Mouse (Mus musculus): ENCODE results near the gene Mex3d.
"Not testable (repeated sequence)": the region's sequence is repeated elsewhere in the genome, so short reads cannot be mapped to it uniquely, and the experiment has no call there.

Mex3d gene

DNA sequence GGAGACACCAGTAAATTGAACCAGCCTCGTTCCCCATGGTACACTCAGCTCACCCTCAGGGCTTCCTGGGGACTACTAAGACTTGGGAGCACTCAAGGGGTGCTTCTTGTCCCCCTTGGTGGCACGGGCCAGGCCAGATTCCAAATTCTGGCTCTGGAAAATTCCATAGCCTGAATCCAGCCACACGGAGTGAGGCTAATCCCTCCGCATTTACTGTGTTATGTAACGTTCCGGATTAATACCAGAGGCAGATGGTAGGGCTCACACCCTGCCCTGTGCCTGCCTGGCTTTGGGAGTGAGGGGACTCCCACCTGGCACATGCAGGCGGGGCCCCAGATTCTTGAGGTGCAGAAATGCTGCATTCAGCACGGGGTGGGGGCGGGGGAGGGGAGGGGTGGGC, 32.0 kb downstream of the Mex3d start:
- DNase-seq (ENCODE audit: low spot score): no peak

DNA sequence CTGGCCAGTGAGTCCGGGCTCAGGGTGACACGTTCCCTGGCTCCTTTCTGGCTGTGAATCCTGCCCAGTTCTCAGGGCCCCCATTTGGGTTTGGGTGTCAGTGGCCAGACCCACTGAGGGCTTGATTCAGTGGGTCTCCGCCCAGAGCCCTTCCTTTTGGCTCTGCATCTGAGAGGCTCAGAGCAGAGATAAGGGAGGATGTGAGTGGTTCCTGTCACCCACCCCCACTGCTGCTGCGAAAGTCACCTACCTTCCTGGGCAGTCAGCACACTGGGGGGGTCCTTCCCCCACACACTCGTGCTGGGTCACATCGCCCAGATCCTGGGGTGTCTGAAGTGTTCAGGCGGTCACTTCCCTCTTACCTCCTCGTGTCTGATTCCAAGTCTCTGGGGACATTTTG, 34.7 kb downstream of the Mex3d start:
- no peak for DNase-seq (ENCODE audit: low spot score)

DNA sequence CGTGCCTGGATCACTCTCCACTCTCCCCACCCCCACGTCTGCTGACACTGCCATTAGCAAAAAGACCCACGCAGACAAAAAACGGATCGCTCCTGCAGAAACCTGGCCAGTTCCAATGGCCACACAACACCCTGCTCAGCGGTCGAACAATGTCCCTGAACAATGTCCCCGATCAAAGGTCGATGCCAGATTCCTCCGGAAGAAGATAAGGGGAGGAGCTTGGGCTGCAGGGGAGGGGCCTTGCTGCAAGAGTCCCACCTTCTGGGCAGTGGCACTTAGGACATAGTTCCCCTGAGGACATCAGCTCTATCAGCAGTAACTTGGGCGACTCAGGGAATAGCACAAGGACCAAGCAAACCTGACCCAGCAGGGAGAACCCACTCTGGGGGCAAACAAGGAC, 35.6 kb downstream of the Mex3d start:
- DNase-seq (ENCODE audit: low spot score): no peak

DNA sequence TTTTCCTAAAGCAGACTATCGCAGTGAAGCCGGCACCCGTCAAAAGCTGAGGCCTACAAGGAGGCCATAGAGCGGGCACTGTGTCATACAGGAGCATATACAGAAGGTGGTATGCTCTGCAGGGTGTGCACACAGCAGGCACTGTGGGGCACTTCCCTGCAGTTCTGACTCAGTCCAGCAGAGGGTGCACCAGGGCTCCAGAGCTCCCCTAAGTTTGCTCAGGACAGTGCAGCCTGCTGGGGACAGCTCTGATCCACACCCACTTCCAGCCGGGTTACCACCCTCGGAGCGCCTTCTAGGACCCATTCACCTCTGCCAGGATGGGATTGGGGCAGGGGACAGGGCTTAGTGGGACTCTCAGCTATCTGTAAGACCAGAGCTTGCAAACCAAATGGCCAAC, 37.2 kb downstream of the Mex3d start:
- DNase-seq (ENCODE audit: low spot score): peak; percentile 96

DNA sequence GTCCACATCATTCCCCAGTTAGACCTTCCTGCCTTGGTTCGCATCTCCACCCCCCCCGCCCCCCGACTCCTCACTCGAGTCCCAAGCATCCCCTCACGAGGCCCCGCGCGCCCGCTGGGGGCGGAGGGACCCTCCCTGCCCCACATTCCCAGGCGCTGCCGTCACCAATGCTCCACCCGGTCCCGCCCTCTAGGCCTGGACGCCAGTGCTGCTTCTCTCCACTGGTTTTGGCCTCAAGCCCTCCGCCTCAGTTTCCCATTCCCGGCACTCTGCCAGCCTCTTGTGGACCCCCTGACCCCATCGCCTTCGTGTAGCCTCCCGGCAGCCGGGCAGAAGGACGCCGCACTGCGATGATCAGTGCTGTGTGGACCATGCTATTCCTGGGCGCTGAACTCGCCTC, 38.5 kb downstream of the Mex3d start:
- peak; percentile 53 for DNase-seq (ENCODE audit: low spot score)

DNA sequence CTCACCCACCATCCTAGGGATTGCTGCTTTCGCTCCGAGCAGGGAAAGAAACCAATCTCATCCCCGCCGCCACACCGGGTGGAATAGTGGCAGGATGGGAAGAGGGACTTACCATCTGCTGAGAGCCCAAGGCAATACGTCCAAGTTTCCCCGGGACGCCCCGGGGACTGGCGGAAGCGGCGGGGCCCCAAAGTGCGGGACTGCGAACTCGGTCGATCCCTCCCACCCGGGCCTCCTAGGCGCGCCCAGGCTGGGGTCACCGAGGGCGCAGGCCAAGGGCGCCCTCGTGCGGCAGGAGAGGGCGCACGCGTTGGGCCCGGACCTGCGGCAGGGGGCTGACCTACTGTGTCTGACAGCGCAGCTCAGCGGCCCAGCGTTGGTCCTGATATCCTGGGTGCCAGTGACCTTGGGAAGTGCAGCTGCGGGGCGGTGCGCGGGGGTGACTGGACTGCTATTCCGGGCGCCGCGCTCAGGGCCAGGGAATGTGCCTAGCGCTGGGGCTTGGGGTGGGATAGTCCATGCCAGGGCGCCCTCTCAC, 39.1 kb downstream of the Mex3d start, which contains the start of gene Adamtsl5:
Gene Adamtsl5 (minus strand): TSS at position 169 of the 538 bp plus-strand sequence.
- peak; percentile 78 for DNase-seq (ENCODE audit: low spot score)

DNA sequence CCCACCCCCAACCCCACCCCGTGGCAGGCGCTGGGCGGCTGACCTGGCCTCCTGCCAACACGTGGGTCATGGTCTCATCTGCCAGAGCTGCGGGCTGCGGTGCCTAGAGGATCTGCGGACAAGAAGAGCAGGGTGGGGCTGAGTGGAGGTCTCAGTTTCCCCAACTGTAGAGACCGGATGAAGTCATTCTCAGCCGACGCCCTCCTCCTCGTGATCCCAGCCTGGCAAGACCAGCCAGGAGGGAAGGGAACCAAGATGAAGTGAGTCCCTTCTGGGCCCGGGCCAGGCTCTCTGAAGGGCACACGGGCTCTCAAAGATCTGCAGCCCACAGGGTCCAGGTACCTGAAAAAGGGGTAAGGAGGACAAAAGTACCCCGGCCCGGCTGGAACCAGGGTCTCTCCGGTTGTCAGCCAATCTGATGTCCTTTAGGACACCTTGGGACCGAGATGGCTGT, 39.9 kb downstream of the Mex3d start:
- no peak for DNase-seq (ENCODE audit: low spot score)

DNA sequence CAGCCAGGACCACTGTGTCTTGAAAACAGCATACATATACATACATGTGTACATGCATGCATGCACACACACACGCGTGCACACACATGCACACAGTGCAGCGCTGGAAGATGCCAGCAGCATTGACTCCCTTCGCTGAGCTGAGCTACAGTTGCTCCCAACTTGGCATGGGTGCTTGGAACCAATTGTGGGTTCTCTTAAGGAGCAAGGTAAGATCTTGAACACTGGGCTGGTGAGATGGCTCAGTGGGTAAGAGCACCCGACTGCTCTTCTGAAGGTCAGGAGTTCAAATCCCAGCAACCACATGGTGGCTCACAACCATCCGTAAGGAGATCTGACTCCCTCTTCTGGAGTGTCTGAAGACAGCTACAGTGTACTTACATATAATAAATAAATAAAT, 41.5 kb downstream of the Mex3d start:
- DNase-seq (ENCODE audit: low spot score): not testable (repeated sequence)

DNA sequence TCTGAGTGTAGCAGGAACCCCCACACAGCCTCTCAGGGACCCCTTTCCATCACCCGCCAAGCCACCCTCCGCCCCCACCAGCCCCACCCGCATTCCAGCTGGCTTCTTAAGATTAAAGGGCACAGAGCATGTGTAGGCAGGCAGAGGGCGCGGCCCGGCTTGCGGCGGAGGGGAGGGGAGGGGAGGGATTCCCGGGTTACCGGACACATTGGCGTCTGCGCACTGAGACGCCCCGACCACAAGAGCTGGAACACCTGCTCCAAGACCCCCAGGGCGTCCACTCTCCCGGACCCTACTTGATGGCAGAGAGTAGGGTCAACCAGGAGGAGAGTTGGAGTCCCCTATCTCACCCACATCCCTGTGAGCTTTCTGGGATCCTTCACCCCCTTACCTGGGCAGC, 42.3 kb downstream of the Mex3d start:
- no peak for DNase-seq (ENCODE audit: low spot score)

DNA sequence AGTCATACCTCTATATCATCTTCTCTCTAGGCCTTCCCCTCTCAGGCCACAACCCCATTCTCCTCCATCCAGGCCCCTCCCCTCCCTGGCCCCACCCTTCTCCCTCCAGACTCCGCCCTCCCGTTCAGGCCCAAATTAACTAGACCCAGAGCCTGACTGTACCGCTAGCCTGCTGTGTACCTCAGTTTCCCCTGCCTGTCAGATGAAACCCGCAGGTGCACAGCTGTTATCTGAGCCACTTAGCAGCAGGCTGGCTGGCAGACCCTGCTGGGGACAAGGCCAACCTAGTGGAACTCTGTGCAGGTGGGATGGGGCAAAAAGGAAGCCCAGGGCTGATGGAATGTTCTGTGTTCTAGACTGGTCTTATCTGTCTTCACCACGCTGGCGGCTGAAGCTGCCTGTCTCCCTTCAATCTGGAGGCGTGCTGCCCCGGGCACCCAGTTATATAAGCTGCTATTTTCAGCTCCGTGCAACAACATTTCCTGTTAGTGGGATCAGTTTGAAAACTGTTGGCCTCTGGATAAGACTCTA, 43.3 kb downstream of the Mex3d start:
- no peak for DNase-seq (ENCODE audit: low spot score)

DNA sequence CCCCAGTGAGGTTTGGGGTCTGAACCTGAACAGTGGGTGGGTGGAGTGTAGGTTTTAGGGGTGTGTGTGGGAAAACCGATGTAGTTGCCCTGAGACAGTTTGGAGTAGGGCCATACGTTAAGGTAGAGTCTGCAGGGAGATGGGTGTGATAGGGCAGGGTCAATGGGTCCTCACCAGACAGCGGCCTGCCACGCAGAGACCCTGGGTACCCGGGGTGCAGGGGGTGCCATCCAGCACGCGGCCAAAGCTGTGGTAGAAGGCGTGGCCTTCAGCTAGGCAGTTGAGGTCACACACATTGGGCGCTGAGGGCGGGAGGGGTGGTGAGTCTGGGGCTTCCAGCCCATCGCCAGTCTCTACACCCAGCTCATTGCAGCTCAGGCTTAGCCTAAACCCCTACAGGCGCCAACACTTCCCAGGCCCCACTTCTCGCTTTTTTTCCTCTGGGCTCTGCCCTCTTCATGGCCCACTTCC, 44.0 kb downstream of the Mex3d start:
- DNase-seq (ENCODE audit: low spot score): no peak

DNA sequence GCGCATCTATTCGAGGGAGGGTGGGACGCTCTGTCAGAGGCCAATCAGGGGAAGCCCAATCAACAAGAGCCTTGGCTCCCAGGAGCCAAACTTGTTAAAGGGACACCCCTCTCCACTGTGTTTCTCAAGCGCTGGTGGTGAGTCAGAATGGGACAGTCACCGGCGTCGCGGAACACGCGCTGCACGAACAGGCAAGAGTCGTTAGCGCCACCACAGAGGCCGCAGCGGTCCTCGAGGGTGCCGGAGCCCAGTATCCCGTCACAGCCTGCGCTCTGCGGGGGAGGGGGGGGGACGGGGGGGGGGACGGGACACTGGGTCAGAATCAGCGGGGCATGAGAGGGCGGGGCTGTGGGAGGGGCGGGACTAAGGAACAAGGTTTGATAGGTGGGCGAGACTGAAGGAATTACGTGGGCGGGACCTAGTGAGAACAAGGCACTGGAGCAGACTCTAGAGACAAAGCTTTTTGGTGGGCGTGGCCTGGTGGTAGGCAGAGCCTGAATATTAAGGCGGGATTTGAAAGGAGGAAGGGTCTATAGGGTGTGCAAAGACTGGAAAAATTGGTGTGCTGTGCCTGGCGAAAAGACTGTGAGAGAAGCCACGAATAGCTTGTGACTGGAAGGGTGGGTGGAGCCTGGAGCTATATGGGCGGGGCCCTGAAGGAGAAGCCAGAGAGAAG, 44.6 kb downstream of the Mex3d start:
- peak; percentile 81 for DNase-seq (ENCODE audit: low spot score)

DNA sequence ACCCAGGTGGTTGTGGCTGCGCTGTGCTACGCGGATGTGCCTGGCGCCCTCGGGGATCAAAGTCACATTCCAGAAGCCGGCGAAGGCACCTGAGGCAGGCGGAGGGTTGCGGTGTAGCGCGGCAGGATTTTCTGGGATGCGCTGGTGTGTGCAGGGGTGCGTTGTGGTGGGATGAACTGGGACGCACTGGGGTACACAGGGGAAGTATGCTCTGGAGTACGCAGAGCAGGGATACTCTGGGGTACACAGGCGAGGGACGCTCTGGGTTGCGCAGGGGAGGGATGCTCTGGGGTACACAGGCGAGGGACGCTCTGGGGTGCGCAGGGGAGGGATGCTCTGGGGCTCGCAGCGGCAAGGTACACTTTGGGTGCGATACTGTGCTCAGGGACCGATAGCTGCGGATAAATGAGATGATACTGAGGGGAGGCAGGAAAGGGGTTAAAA, 45.1 kb downstream of the Mex3d start:
- DNase-seq (ENCODE audit: low spot score): no peak

DNA sequence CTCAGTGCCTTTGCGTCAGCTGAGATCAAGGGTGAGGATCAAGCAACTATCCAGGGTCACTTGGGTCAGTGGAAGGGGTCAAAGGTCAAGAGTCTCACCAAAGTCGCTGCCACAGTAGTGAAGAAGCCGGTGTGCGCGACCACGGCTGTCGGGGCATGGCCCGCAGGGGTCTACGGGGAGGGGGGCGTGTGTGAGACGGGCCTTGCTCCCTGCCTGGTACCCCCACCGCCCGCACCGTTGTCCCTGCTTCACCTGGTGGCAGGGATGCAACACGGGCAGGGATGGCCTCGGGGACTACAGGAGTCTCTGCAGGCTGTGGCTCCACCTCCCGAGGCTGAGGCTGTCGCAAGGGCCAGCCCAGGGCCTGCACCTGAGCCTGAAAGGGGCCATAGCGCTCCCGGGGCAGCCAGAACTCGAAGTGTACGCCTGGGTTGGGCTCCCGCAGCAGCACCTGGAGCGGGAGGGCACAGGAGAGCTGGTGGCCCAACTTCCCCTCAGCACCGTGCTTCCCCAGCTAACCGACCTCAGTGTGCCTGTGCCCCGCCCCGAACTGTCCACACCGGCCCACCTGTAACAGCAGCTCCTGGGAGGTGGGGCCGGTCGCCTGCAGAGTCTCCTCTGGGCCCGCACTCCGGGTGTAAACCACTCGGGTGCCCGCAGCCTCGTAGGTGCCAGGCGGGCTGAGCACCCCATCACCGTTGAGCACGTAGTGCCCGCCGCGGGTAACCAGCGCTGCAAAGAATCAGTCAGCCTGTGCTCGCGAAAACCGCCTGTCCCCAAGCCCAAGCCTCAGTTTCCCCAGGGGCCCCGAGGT, 45.8 kb downstream of the Mex3d start:
- DNase-seq (ENCODE audit: low spot score): no peak

DNA sequence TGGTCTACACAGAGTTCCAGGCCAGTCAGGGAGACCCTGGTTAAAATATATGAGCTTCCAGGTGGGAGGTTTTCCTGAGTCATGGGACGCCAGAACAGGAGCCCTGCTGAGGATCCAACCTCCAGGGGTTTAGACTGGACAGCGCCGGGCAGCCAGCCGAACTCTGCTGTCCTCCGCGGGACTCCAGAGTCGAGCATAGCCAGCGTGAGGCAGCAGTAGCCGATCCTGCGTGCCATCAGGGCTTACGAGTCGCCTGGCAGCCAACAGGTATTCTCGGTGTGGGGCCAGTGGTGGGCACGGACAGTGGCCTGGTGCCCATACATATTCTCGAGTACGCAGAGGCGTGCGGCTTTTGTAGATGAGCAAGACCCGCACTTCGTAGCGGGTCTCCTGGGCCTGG, 46.4 kb downstream of the Mex3d start:
- DNase-seq (ENCODE audit: low spot score): no peak

DNA sequence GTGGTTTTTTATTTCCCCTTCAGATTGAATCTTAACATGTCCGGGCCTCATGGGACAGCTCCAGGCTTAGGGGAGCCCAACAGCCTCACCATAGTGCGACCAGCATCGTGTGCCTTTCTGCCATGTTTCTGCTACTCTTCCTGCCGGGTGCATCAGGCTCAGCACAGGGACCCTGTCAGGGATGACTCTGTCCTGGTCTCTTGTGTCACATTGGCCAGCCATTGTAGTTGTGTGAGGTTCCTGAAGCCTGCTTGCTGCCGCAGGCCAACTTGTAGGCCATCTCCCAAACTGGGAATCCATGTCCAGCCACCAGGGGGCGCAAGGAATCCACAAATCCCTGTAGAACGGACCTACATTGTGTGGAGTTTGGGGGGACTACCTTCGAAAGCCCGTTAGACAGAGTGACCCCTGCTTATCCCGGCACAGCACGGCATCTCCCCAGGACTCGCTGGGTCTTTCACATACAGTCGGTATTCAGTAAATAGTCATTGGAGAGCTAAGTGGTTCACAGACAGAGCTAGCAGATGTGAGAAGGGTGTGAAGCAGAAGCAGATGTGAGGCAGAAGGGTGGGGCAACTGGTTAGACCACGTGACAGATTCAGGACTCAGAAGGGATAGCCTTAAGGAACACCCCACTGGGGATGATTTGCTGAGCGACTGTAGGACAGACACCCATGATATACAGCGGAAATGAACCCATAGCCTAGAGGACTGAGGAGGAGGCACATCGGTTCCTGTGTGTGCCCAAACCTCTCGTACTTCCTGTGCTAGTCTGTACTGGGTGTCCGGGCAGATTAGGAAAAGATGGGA, 47.3 kb downstream of the Mex3d start:
- DNase-seq (ENCODE audit: low spot score): peak; percentile 92

DNA sequence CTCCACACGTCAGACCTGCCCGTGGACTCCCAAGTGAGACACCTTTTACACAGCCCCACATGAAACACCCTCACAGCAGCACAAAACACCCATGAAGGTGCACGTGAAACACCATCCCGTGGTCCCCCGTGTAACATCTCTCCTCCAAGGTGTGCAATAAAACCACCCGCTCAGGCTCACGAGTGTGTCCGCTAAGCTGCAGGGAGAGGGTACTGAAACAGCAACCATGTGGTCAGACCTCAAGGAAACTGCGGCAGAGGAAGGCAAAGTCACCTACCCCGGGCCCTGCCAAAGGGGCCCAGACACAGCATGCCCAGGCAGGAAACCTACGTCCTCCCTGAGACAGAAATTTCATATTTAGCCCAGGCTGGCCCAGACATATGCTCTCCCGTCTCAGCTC, 51.2 kb downstream of the Mex3d start:
- no peak for DNase-seq (ENCODE audit: low spot score)

DNA sequence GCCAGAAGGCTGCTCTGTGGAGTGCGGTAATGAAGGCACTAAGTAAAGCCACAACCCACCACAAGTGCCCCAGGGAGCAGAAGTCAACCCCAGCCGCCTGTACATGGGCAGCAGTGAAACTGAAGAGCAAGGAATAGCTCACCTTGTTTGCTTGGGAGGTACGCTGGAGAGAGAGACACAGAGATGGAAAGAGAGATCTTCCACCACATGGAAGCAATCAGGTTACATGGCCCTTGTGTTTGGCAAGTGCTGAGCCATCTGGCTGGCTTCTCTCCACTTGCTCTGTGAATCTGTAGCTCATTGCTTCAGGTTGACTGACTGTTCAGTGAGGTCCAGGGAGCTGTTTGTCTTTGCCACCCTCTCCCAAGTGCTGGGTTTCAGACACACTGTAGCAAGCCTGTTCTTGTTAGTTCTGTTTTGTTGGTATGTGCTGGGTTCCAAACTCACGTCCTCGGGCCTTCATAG, 54.9 kb downstream of the Mex3d start:
- DNase-seq (ENCODE audit: low spot score): no peak

DNA sequence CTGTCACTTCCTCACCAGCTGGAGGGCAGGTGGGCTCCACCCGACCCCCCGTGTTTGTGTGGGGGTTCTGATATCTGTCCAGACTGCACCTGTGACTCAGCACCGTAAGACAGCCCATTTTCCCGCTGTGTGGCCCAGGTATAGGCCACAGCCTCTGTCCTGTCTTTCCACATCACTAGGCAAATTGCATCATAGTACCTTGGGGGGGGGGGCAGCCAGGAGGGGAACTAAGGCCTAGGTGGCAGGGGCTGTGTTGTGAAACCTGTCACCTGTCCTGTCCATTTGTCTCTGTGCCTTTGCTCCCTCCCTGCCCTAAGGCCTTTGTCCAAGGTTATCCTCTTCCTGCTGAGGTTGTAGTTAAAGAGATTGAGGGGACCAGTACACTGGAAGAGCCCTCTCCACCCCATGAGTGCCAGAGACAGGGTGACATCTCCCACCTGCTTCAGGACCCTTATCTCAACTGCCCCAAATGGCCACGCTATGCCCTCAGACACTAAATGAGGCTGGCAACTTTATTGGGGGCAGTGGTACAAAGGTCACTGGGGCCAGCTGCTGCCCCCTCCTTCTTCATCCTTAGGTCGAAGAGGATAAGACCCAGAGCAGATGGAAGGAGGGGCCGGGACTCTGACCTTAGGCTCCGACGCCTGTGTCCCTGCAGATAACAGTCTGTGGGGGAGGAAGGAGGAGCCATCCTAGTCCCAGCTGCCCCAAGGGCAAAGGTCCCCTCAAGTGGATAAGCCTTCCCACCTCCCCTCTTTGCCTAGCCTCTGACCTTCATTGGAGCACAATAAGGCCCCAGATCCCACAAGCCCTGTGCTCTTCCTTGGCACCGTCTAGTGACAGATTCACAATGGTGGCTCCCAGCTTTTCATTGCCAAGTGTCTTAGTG, 55.6 kb downstream of the Mex3d start:
- no peak for DNase-seq (ENCODE audit: low spot score)

DNA sequence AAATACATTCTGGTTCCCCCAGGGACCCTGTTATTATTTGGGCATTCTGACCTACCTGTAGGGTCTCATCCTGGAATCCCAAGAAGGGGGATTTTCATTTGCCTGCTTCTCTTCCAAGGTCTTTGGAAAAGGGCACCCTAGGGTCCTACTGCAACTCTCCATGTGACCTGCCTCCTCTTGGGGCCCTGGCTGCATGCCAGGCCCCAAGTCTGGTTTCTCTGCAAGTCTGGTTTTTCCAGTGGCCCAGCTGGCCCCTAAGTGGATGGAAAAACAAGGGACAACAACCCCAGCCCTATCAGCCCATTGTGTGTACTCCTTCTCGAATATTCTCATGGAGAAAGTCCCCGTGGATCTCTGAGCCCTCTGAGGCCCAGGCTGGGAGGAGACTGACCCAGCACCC, 56.6 kb downstream of the Mex3d start:
- DNase-seq (ENCODE audit: low spot score): no peak

Measured in retina, embryonic 14.5 days (tissue).